Comparison of ENCODE assay signal across 8 mouse cellular contexts in genomic region chr9:57156823-57157222, GRCm38 (mm10). TPM values are rescaled to one million over a fixed set of nuclear protein-coding genes. Genes with fewer than 3 reads are reported as not detected.
DNase-seq lines count a peak whose midpoint lies in the region; ATAC-seq and TF ChIP-seq lines count a peak whose summit lies in the region.
"Had no signal": no experiment of that assay in that cellular context is flagged by ENCODE, and none has a peak within 500 bp of the region (broad histone marks: within the 10 kb centered on the region; RNA-seq: fewer than 3 reads in every experiment).

No protein-coding gene starts in this region.

- no peak overlapping the region for H3K27ac ChIP-seq in left cerebral cortex, adult 2 months
- H3K27ac ChIP-seq in embryonic facial prominence, embryonic 12.5 days: no peak overlapping the region
- H3K27ac ChIP-seq in hindbrain, embryonic 13.5 days: no peak overlapping the region
- H3K27ac ChIP-seq in midbrain, postnatal 0 days (ENCODE audit: low read depth, low read length): 0 out of 2 replicates have a peak overlapping the region, but pooled peaks have one; percentile 78
- H3K27ac ChIP-seq: heart, embryonic 10.5 days had no signal

- no peak for DNase-seq in left cerebral cortex, adult 2 months (ENCODE audit: extremely low spot score in 1 of 2, low spot score in 2 of 2)
- no peak for DNase-seq in left cerebral cortex, postnatal 4 days
- no peak for DNase-seq in midbrain, postnatal 0 days (ENCODE audit: low spot score)
- no peak for DNase-seq in heart, postnatal 36 days

- H3K4me2 ChIP-seq in embryonic facial prominence, embryonic 12.5 days (replicated peaks): peak overlapping the region; percentile 96; the same call in 1 of the 2 replicates
- H3K4me2 ChIP-seq in hindbrain, embryonic 13.5 days: peak overlapping the region; percentile 94
- H3K4me2 ChIP-seq in midbrain, postnatal 0 days (ENCODE audit: low read depth, low read length, poor library complexity, severe bottlenecking): peak overlapping the region; percentile 91

- no peak for ATAC-seq in embryonic facial prominence, embryonic 12.5 days (ENCODE audit: insufficient number of reproducible peaks, insufficient read depth, low FRiP score, low TSS enrichment)
- no peak for ATAC-seq in hindbrain, embryonic 13.5 days (ENCODE audit: low FRiP score)
- ATAC-seq in midbrain, postnatal 0 days (ENCODE audit: low FRiP score): no peak
- no peak for ATAC-seq in megakaryocyte progenitor cell, adult 5-6 weeks (replicated peaks; ENCODE audit: poor library complexity)

- no peak for TF ChIP-seq CTCF in left cerebral cortex, adult 2 months (IDR thresholded peaks at IDR 0.05)
- no peak for TF ChIP-seq CTCF in midbrain, postnatal 0 days (IDR thresholded peaks at IDR 0.05)

- intact Hi-C loops in left cerebral cortex, adult 2 months (cut with DNase I): no loop called here
- intact Hi-C loops in left cerebral cortex, postnatal 4 days (cut with DNase I): no loop called here
- intact Hi-C loops in heart, postnatal 36 days (cut with DNase I): no loop called here

- 78% methylated on average over 8 of the region's 8 CpGs for WGBS in embryonic facial prominence, embryonic 12.5 days
- WGBS in hindbrain, embryonic 13.5 days: 89% methylated on average over 8 of the region's 8 CpGs
- WGBS in midbrain, postnatal 0 days: 89% methylated on average over 8 of the region's 8 CpGs

- peaks cover 15% of the 10 kb centered on the region for H3K36me3 ChIP-seq in embryonic facial prominence, embryonic 12.5 days
- peaks cover 19% of the 10 kb centered on the region for H3K36me3 ChIP-seq in hindbrain, embryonic 13.5 days
- peaks cover 15% of the 10 kb centered on the region for H3K36me3 ChIP-seq in midbrain, postnatal 0 days (ENCODE audit: insufficient read depth, low read length)

- H3K9ac ChIP-seq in embryonic facial prominence, embryonic 12.5 days: no peak overlapping the region
- peak overlapping the region; percentile 86 for H3K9ac ChIP-seq in hindbrain, embryonic 13.5 days
- no peak overlapping the region; the same call in 1 of the 2 replicates for H3K9ac ChIP-seq in midbrain, postnatal 0 days (replicated peaks; ENCODE audit: low read length, poor library complexity, severe bottlenecking)

- no peaks in the 10 kb centered on the region for H3K27me3 ChIP-seq in embryonic facial prominence, embryonic 12.5 days
- peaks cover 13% of the 10 kb centered on the region; the same call in 1 of the 2 replicates for H3K27me3 ChIP-seq in hindbrain, embryonic 13.5 days
- H3K27me3 ChIP-seq in midbrain, postnatal 0 days (ENCODE audit: insufficient read depth, low read length): 0 out of 2 replicates have a peak, but pooled peaks cover 4% of the 10 kb centered on the region

- H3K4me3 ChIP-seq in left cerebral cortex, adult 2 months: peak overlapping the region; percentile 93
- H3K4me3 ChIP-seq in embryonic facial prominence, embryonic 12.5 days: no peak overlapping the region
- peak overlapping the region; percentile 85; the same call in 1 of the 2 replicates for H3K4me3 ChIP-seq in hindbrain, embryonic 13.5 days
- H3K4me3 ChIP-seq in midbrain, postnatal 0 days (ENCODE audit: low read depth, low read length): no peak overlapping the region; the same call in 1 of the 2 replicates

- H3K9me3 ChIP-seq in embryonic facial prominence, embryonic 12.5 days: no peaks in the 10 kb centered on the region
- H3K9me3 ChIP-seq in hindbrain, embryonic 13.5 days: no peaks in the 10 kb centered on the region
- H3K9me3 ChIP-seq in midbrain, postnatal 0 days (ENCODE audit: low read length): no peaks in the 10 kb centered on the region
- H3K9me3 ChIP-seq: heart, embryonic 10.5 days had no signal

- peaks cover 10% of the 10 kb centered on the region for H3K4me1 ChIP-seq in embryonic facial prominence, embryonic 12.5 days
- peaks cover 22% of the 10 kb centered on the region for H3K4me1 ChIP-seq in hindbrain, embryonic 13.5 days (replicated peaks)
- peaks cover 12% of the 10 kb centered on the region; the same call in 1 of the 2 replicates for H3K4me1 ChIP-seq in midbrain, postnatal 0 days (ENCODE audit: insufficient read depth, low read length)

RNA-seq across cellular contexts. Expression of gene Commd4, which starts 1.3 kb away (rescaled TPM):
- 10 to 100 TPM; 84.1 to 93.1 TPM for total RNA-seq in left cerebral cortex, adult 2 months (2021)
- 100 to 1,000 TPM in 1 of 2 experiments, 10 to 100 TPM in 1; 99.8 to 101 TPM for total RNA-seq in left cerebral cortex, postnatal 4 days (2021)
- 94.0 and 100 TPM in 2 replicates for polyA plus RNA-seq in embryonic facial prominence, embryonic 12.5 days (2016; fragmentation: Nextera tagmentation; extraction: Ambion mirVana)
- 163 and 171 TPM in 2 replicates for polyA plus RNA-seq in hindbrain, embryonic 13.5 days (2015; fragmentation: Nextera tagmentation; extraction: Ambion mirVana)
- total RNA-seq in midbrain, postnatal 0 days (2014; rRNA removed): 56.9 and 72.8 TPM in 2 replicates
- polyA plus RNA-seq in midbrain, postnatal 0 days (2015; fragmentation: Nextera tagmentation; extraction: Ambion mirVana): 184 and 201 TPM in 2 replicates
- 10 to 100 TPM; 26.6 to 29.6 TPM for total RNA-seq in heart, postnatal 36 days (2021)
- 74.4 and 76.3 TPM in 2 replicates for total RNA-seq in megakaryocyte progenitor cell, adult 5-6 weeks (2015)
- 92.0 and 128 TPM in 2 replicates for total RNA-seq in megakaryocyte progenitor cell, adult 5-6 weeks (2017)

RNA-seq across cellular contexts. Expression of gene Neil1, which starts 8.7 kb away (rescaled TPM):
- total RNA-seq in left cerebral cortex, adult 2 months (2021): 10 to 100 TPM in 1 of 2 experiments, 1 to 10 TPM in 1; 9.9 to 10.5 TPM
- total RNA-seq in left cerebral cortex, postnatal 4 days (2021): 1 to 10 TPM; 7.6 to 8.8 TPM
- 8.4 and 9.7 TPM in 2 replicates for polyA plus RNA-seq in embryonic facial prominence, embryonic 12.5 days (2016; fragmentation: Nextera tagmentation; extraction: Ambion mirVana)
- polyA plus RNA-seq in hindbrain, embryonic 13.5 days (2015; fragmentation: Nextera tagmentation; extraction: Ambion mirVana): 9.1 and 11.0 TPM in 2 replicates
- 6.1 and 7.8 TPM in 2 replicates for total RNA-seq in midbrain, postnatal 0 days (2014; rRNA removed)
- 6.2 TPM in 2 replicates for polyA plus RNA-seq in midbrain, postnatal 0 days (2015; fragmentation: Nextera tagmentation; extraction: Ambion mirVana)
- total RNA-seq in heart, postnatal 36 days (2021): 1 to 10 TPM; 5.5 to 6.5 TPM
- total RNA-seq in megakaryocyte progenitor cell, adult 5-6 weeks (2015): 3.5 and 4.1 TPM in 2 replicates
- total RNA-seq in megakaryocyte progenitor cell, adult 5-6 weeks (2017): 2.4 and 4.9 TPM in 2 replicates

RNA-seq across cellular contexts. Expression of gene Man2c1, which starts 26.3 kb away (rescaled TPM):
- total RNA-seq in left cerebral cortex, adult 2 months (2021): 100 to 1,000 TPM; 150 to 175 TPM
- 100 to 1,000 TPM; 190 to 207 TPM for total RNA-seq in left cerebral cortex, postnatal 4 days (2021)
- polyA plus RNA-seq in embryonic facial prominence, embryonic 12.5 days (2016; fragmentation: Nextera tagmentation; extraction: Ambion mirVana): 70.2 and 88.8 TPM in 2 replicates
- polyA plus RNA-seq in hindbrain, embryonic 13.5 days (2015; fragmentation: Nextera tagmentation; extraction: Ambion mirVana): 66.7 and 82.1 TPM in 2 replicates
- 161 and 186 TPM in 2 replicates for total RNA-seq in midbrain, postnatal 0 days (2014; rRNA removed)
- polyA plus RNA-seq in midbrain, postnatal 0 days (2015; fragmentation: Nextera tagmentation; extraction: Ambion mirVana): 69.9 and 79.3 TPM in 2 replicates
- total RNA-seq in heart, postnatal 36 days (2021): 10 to 100 TPM; 42.5 to 44.9 TPM
- total RNA-seq in megakaryocyte progenitor cell, adult 5-6 weeks (2015): 42.4 and 53.8 TPM in 2 replicates
- 50.6 and 61.7 TPM in 2 replicates for total RNA-seq in megakaryocyte progenitor cell, adult 5-6 weeks (2017)

Comparison
In these comparisons a context has a peak if more than half of its experiments do, and no peak if none do; other contexts are left out.
1. H3K4me3 ChIP-seq: peak in left cerebral cortex, adult 2 months (single experiment) and hindbrain, embryonic 13.5 days (single experiment); none in embryonic facial prominence, embryonic 12.5 days (single experiment) and midbrain, postnatal 0 days (single experiment).
2. Peak in every context shown above with its lines, with median percentiles within 50 percentile points of each other: H3K4me2 ChIP-seq.